ENCODE assay signal across 9 mouse cellular contexts in genomic region chr17:29384850-29385438, GRCm38 (mm10). TPM values are rescaled to one million over a fixed set of nuclear protein-coding genes. Genes with fewer than 3 reads are reported as not detected.
DNase-seq lines count a peak whose midpoint lies in the region; ATAC-seq and TF ChIP-seq lines count a peak whose summit lies in the region.
"Had no signal": no experiment of that assay in that cellular context is flagged by ENCODE, and none has a peak within 500 bp of the region (broad histone marks: within the 10 kb centered on the region; RNA-seq: fewer than 3 reads in every experiment).

No protein-coding gene starts in this region.

- H3K4me3 ChIP-seq in liver, embryonic 16.5 days (ENCODE audit: low read depth, low read length), result no peak overlapping the region
- H3K4me3 ChIP-seq in hindbrain, postnatal 0 days (ENCODE audit: low read length), result no peak overlapping the region
- H3K4me3 ChIP-seq: stomach, embryonic 15.5 days had no signal

- H3K4me1 ChIP-seq in liver, embryonic 16.5 days (ENCODE audit: control insufficient read depth, low read depth, low read length), result no peaks in the 10 kb centered on the region; the same call in 1 of the 2 replicates
- H3K4me1 ChIP-seq in hindbrain, postnatal 0 days (ENCODE audit: insufficient read depth, low read length), result no peaks in the 10 kb centered on the region
- H3K4me1 ChIP-seq: stomach, embryonic 15.5 days had no signal

- no peaks in the 10 kb centered on the region for H3K27me3 ChIP-seq in liver, embryonic 16.5 days (ENCODE audit: control insufficient read depth, insufficient read depth, low read depth, low read length)
- no peaks in the 10 kb centered on the region for H3K27me3 ChIP-seq in hindbrain, postnatal 0 days (ENCODE audit: insufficient read depth, low read length)
- H3K27me3 ChIP-seq: stomach, embryonic 15.5 days had no signal

- no peak for TF ChIP-seq CTCF in hindbrain, postnatal 0 days (IDR thresholded peaks at IDR 0.05; ENCODE audit: low read depth)

- no peak overlapping the region for H3K4me2 ChIP-seq in liver, embryonic 16.5 days (ENCODE audit: low read depth, low read length)
- no peak overlapping the region for H3K4me2 ChIP-seq in hindbrain, postnatal 0 days (ENCODE audit: low read depth, low read length)
- H3K4me2 ChIP-seq: stomach, embryonic 15.5 days had no signal

- peak overlapping the region; percentile 51 for H3K27ac ChIP-seq in liver, embryonic 16.5 days (ENCODE audit: low read length)
- no peak overlapping the region for H3K27ac ChIP-seq in hindbrain, postnatal 0 days
- H3K27ac ChIP-seq: stomach, embryonic 15.5 days had no signal

- 37% methylated on average over 5 of the region's 5 CpGs for WGBS in liver, embryonic 16.5 days (ENCODE audit: insufficient replicate concordance)
- 31% methylated on average over 5 of the region's 5 CpGs for WGBS in hindbrain, postnatal 0 days

- intact Hi-C loops in heart, postnatal 14 days (cut with DNase I), result no loop called here
- intact Hi-C loops in left cerebral cortex, postnatal 36 days (cut with DNase I), result loop anchor here (5.0 kb wide), 1 partner anchor 127 kb away; no protein-coding TSS in a partner anchor

- no peak overlapping the region for H3K9ac ChIP-seq in liver, embryonic 16.5 days (ENCODE audit: low read depth, low read length)
- no peak overlapping the region for H3K9ac ChIP-seq in hindbrain, postnatal 0 days (replicated peaks; ENCODE audit: low read length)
- H3K9ac ChIP-seq: stomach, embryonic 15.5 days had no signal

- H3K36me3 ChIP-seq in liver, embryonic 16.5 days (ENCODE audit: control insufficient read depth, insufficient read depth), result no peaks in the 10 kb centered on the region
- H3K36me3 ChIP-seq in hindbrain, postnatal 0 days (ENCODE audit: insufficient read depth, low read length), result no peaks in the 10 kb centered on the region
- H3K36me3 ChIP-seq: stomach, embryonic 15.5 days had no signal

- no peaks in the 10 kb centered on the region for H3K9me3 ChIP-seq in liver, embryonic 16.5 days (replicated peaks; ENCODE audit: control insufficient read depth, low read length)
- H3K9me3 ChIP-seq in hindbrain, postnatal 0 days (ENCODE audit: low read length), result no peaks in the 10 kb centered on the region
- H3K9me3 ChIP-seq: stomach, embryonic 15.5 days had no signal

- DNase-seq in cerebellum, postnatal 10 days, result peak; percentile 50 to 63
- no peak for DNase-seq in cerebellum, adult 8-10 months
- DNase-seq in adipocyte (ENCODE audit: low spot score), result peak; percentile 39
- peak; percentile 70 to 76 for DNase-seq in heart, postnatal 14 days
- no peak for DNase-seq in neural tube, embryonic 10.5 days (ENCODE audit: extremely low spot score, low spot score)
- no peak for DNase-seq in left cerebral cortex, postnatal 36 days (ENCODE audit: low spot score in 2 of 2)
- DNase-seq in hindbrain, postnatal 0 days (ENCODE audit: low spot score), result no peak

- peak; percentile 89 for ATAC-seq in liver, embryonic 16.5 days (ENCODE audit: low read depth)
- ATAC-seq in hindbrain, postnatal 0 days, result no peak

RNA-seq across cellular contexts. Expression of gene Fgd2, which starts 24.2 kb away (rescaled TPM):
- 1 to 10 TPM; 2.3 to 2.9 TPM for total RNA-seq in heart, postnatal 14 days (2021)
- polyA plus RNA-seq in liver, embryonic 16.5 days (2015; fragmentation: Nextera tagmentation; extraction: Ambion mirVana), result 7.7 and 8.1 TPM in 2 replicates
- total RNA-seq in left cerebral cortex, postnatal 36 days (2021), result 1 to 10 TPM; 5.6 to 7.0 TPM
- total RNA-seq in hindbrain, postnatal 0 days (2014; rRNA removed), result 14.7 and 19.1 TPM in 2 replicates
- polyA plus RNA-seq in hindbrain, postnatal 0 days (2015; fragmentation: Nextera tagmentation; extraction: Ambion mirVana), result 10.3 and 10.9 TPM in 2 replicates

RNA-seq across cellular contexts. Expression of gene Mtch1, which starts 37.2 kb away (rescaled TPM):
- 100 to 1,000 TPM; 272 to 279 TPM for total RNA-seq in heart, postnatal 14 days (2021)
- polyA plus RNA-seq in liver, embryonic 16.5 days (2015; fragmentation: Nextera tagmentation; extraction: Ambion mirVana), result 33.3 and 48.5 TPM in 2 replicates
- total RNA-seq in left cerebral cortex, postnatal 36 days (2021), result 100 to 1,000 TPM; 492 to 581 TPM
- total RNA-seq in hindbrain, postnatal 0 days (2014; rRNA removed), result 622 and 633 TPM in 2 replicates
- polyA plus RNA-seq in hindbrain, postnatal 0 days (2015; fragmentation: Nextera tagmentation; extraction: Ambion mirVana), result 464 and 500 TPM in 2 replicates

Comparison
In these comparisons a context has a peak if more than half of its experiments do, and no peak if none do; other contexts are left out.
1. DNase-seq: peak in cerebellum, postnatal 10 days (2 of 2), adipocyte (single experiment) and heart, postnatal 14 days (2 of 2); none in cerebellum, adult 8-10 months (single experiment), neural tube, embryonic 10.5 days (single experiment), left cerebral cortex, postnatal 36 days (0 of 2) and hindbrain, postnatal 0 days (single experiment).